Mouse (Mus musculus): ENCODE measurements at regions not wholly inside any gene's neighbourhood (a gene's known extent, or its start where the extent isn't known, plus 50 kb on each side); places are given as distances from the start of the nearest gene placed in this dataset.

GRCm38 (mm10) chr4:52666768-52667480 lies 70.8 kb downstream of the Toporsl start:
- TF ChIP-seq CTCF (IDR thresholded peaks at IDR 0.05) (no peak), EP300 (IDR thresholded peaks at IDR 0.05) (no peak)

All from lung, postnatal 0 days (tissue).